Mouse (Mus musculus): ENCODE results near the gene Fam131c. TPM values are rescaled to one million over a fixed set of nuclear protein-coding genes. Genes with fewer than 3 reads are reported as not detected.
A peak's percentile ranks its signal among the peaks of the same experiment; 100 is the strongest.

Fam131c gene
- polyA plus RNA-seq, 1 experiment from 2014 or later, result 0.35 TPM

DNA sequence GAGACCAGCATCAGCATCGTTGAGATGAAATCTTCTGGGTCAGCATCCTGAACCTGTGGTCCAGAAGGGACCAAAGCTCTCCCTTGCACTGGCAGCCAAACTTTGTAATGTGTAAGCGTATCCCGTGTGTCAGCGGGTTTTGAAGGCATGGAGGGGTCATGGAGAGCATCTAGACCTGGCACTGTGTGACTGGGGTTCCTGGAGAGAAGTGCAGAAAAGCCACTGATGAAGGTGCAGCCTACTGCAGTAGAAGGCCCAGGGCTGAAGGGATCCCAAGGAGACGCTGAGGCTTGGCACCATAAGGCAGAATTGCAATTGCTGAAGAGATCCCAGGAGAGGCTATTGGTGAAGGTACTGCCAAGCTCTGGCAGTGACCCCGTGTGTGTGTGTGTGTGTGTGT, 61.4 kb downstream of the Fam131c start:
- 89% methylated on average over 6 of the region's 6 CpGs for WGBS
- no peak overlapping the region for H3K4me2 ChIP-seq (ENCODE audit: low read depth, low read length, severe bottlenecking)
- DNase-seq (ENCODE audit: low spot score), result no peak
- no peak for ATAC-seq (replicated peaks; ENCODE audit: low FRiP score)
- peaks cover 6% of the 10 kb centered on the region; the same call in 1 of the 2 replicates for H3K4me1 ChIP-seq (replicated peaks; ENCODE audit: control insufficient read depth, insufficient read depth, low read length)
- no peaks in the 10 kb centered on the region for H3K36me3 ChIP-seq (ENCODE audit: control insufficient read depth, insufficient read depth, low read length)
- H3K4me3 ChIP-seq (ENCODE audit: low read depth, low read length), result no peak overlapping the region
- no peak overlapping the region for H3K9ac ChIP-seq (ENCODE audit: low read length)
- H3K27ac ChIP-seq (ENCODE audit: low read depth, low read length), result no peak overlapping the region
- no peaks in the 10 kb centered on the region for H3K9me3 ChIP-seq (ENCODE audit: control insufficient read depth, low read length)
- peaks cover 2% of the 10 kb centered on the region; the same call in 1 of the 2 replicates for H3K27me3 ChIP-seq (ENCODE audit: control insufficient read depth, insufficient read depth, low read length)

DNA sequence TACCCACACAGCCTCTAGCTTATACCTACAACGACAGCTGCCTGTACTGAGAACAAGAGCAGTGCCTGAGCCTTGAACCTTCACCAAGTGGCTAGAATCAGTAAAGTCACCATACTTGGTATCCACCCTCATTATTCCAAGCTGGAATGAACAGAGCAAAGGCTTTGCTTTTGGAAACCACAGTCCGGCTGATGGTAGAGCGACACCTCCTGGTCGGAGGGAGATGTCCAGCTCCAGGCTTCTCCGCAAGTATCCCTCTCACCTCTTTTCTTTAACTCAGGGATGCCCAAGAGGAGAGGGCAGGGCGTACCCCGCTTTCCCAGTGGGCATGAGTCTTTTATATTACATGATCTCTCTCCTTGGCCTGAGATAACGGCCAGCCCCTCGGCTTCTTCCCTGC, 61.8 kb downstream of the Fam131c start:
- Histone ChIP-seq H3K4me2 (ENCODE audit: low read depth, low read length, severe bottlenecking) (no peak overlapping the region), H3K9me3 (ENCODE audit: control insufficient read depth, low read length) (no peaks in the 10 kb centered on the region), H3K9ac (ENCODE audit: low read length) (no peak overlapping the region), H3K4me3 (ENCODE audit: low read depth, low read length) (no peak overlapping the region), H3K27ac (ENCODE audit: low read depth, low read length) (no peak overlapping the region), H3K36me3 (ENCODE audit: control insufficient read depth, insufficient read depth, low read length) (no peaks in the 10 kb centered on the region), H3K4me1 (replicated peaks; ENCODE audit: control insufficient read depth, insufficient read depth, low read length) (peaks cover 6% of the 10 kb centered on the region; the same call in 1 of the 2 replicates), H3K27me3 (ENCODE audit: control insufficient read depth, insufficient read depth, low read length) (peaks cover 2% of the 10 kb centered on the region; the same call in 1 of the 2 replicates)
- no peak for DNase-seq (ENCODE audit: low spot score)
- ATAC-seq (replicated peaks; ENCODE audit: low FRiP score), result no peak
- WGBS, result 48% methylated on average over 9 of the region's 9 CpGs

DNA sequence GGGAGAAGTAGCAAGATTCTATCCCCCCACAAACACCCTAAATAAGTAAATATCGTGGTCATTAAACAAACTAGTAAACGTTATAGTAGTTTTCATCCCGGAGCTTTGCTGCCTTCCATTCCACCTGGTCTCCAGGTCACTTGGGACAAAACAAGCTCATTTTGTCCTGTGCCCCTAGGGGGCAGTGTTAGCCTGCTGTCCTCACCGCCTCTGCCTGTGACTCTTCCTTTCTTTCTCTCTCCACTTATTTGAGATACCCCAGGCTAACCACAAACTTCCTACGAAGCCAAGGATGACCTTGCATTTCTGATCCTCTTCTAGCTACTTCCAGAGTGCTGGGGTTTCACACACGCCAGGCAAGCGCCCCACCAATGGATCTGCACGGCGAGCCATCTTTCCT, 63.0 kb downstream of the Fam131c start:
- WGBS, result 53% methylated on average over 9 of the region's 9 CpGs
- Histone ChIP-seq H3K27ac (ENCODE audit: low read depth, low read length) (no peak overlapping the region), H3K4me1 (replicated peaks; ENCODE audit: control insufficient read depth, insufficient read depth, low read length) (0 out of 2 replicates have a peak, but pooled peaks cover 2% of the 10 kb centered on the region), H3K36me3 (ENCODE audit: control insufficient read depth, insufficient read depth, low read length) (no peaks in the 10 kb centered on the region), H3K4me2 (ENCODE audit: low read depth, low read length, severe bottlenecking) (no peak overlapping the region), H3K4me3 (ENCODE audit: low read depth, low read length) (no peak overlapping the region), H3K27me3 (ENCODE audit: control insufficient read depth, insufficient read depth, low read length) (no peaks in the 10 kb centered on the region; the same call in 1 of the 2 replicates), H3K9me3 (ENCODE audit: control insufficient read depth, low read length) (no peaks in the 10 kb centered on the region), H3K9ac (ENCODE audit: low read length) (no peak overlapping the region)
- ATAC-seq (replicated peaks; ENCODE audit: low FRiP score) (no peak), DNase-seq (ENCODE audit: low spot score) (peak; percentile 78)

DNA sequence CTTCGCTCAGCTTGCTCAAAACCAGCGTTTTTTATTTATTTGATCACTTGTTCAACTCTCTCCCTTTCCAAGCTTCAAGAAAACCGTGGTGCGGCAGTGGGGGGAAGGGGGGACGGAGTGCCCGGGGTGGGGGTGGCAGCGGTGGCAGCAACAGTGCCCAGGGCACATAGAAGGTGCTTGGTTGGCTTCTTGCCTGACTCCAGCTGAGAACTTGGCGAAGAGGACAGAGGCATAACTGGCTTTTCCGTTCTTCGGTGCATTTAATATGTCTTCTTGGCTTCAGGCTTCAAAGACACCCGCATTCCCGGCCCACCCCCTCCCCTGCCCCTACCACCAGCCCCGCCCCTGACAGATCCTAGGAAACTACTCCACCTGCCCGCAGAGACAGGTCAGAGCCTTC, 64.6 kb downstream of the Fam131c start:
- Histone ChIP-seq H3K4me3 (ENCODE audit: low read depth, low read length) (no peak overlapping the region), H3K36me3 (ENCODE audit: control insufficient read depth, insufficient read depth, low read length) (no peaks in the 10 kb centered on the region), H3K27ac (ENCODE audit: low read depth, low read length) (no peak overlapping the region), H3K9ac (ENCODE audit: low read length) (no peak overlapping the region), H3K4me1 (replicated peaks; ENCODE audit: control insufficient read depth, insufficient read depth, low read length) (no peaks in the 10 kb centered on the region), H3K4me2 (ENCODE audit: low read depth, low read length, severe bottlenecking) (no peak overlapping the region), H3K27me3 (ENCODE audit: control insufficient read depth, insufficient read depth, low read length) (no peaks in the 10 kb centered on the region), H3K9me3 (ENCODE audit: control insufficient read depth, low read length) (no peaks in the 10 kb centered on the region)
- no peak for DNase-seq (ENCODE audit: low spot score)
- no peak for ATAC-seq (replicated peaks; ENCODE audit: low FRiP score)
- WGBS, result 79% methylated on average over 14 of the region's 14 CpGs

DNA sequence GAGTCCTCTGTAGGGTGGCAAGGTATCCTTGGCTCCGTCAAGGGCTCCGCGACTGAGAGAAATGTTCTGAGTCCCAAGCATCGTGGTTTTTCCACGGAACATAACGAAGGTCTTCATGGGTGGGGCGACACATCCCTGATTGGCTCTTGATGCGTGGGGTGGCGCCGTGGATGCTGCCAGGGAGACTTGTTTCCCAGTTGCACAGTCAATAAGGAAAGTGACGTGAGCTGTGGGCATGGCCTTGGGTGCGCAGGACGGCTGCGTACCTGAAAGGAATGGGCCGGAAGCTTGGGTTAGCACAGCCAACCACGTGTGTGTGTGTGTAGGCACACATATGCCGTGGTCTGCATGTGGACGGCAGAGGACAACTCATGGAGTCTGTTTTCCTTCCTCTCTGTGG, 65.2 kb downstream of the Fam131c start:
- ATAC-seq (replicated peaks; ENCODE audit: low FRiP score), result no peak

More for the DNA sequence above, 65.2 kb downstream of the Fam131c start:
- H3K4me2 ChIP-seq (ENCODE audit: low read depth, low read length, severe bottlenecking), result no peak overlapping the region
- no peak for DNase-seq (ENCODE audit: low spot score)
- H3K4me3 ChIP-seq (ENCODE audit: low read depth, low read length), result no peak overlapping the region
- H3K9me3 ChIP-seq (ENCODE audit: control insufficient read depth, low read length), result no peaks in the 10 kb centered on the region
- no peak overlapping the region for H3K27ac ChIP-seq (ENCODE audit: low read depth, low read length)
- no peaks in the 10 kb centered on the region for H3K36me3 ChIP-seq (ENCODE audit: control insufficient read depth, insufficient read depth, low read length)
- WGBS, result 84% methylated on average over 18 of the region's 18 CpGs
- H3K27me3 ChIP-seq (ENCODE audit: control insufficient read depth, insufficient read depth, low read length), result no peaks in the 10 kb centered on the region
- no peak overlapping the region for H3K9ac ChIP-seq (ENCODE audit: low read length)
- H3K4me1 ChIP-seq (replicated peaks; ENCODE audit: control insufficient read depth, insufficient read depth, low read length), result no peaks in the 10 kb centered on the region

Small RNA genes within 50 kb of the gene (microRNA-seq; reads per million reads assigned to microRNA genes)
- gene Gm25690 (ENCODE audit: insufficient number of aligned reads), result not detected

Other genes starting within 250 kb of the Fam131c start
- gene Szrd1, start 228.4 kb upstream of the Fam131c start, polyA plus RNA-seq (2014; fragmentation: Nextera tagmentation; extraction: Ambion mirVana), result 22.9 and 26.1 TPM in 2 replicates
- gene Fbxo42, start 220.3 kb upstream of the Fam131c start, polyA plus RNA-seq (2014; fragmentation: Nextera tagmentation; extraction: Ambion mirVana), result 30.8 and 31.6 TPM in 2 replicates
- 5.8 and 7.8 TPM in 2 replicates for gene Rsg1, start 154.3 kb upstream of the Fam131c start, polyA plus RNA-seq (2014; fragmentation: Nextera tagmentation; extraction: Ambion mirVana)
- gene Arhgef19, start 128.7 kb upstream of the Fam131c start, polyA plus RNA-seq (2014; fragmentation: Nextera tagmentation; extraction: Ambion mirVana), result 1.5 and 1.6 TPM in 2 replicates
- 1.3 and 2.3 TPM in 2 replicates for gene Epha2, start 67.0 kb upstream of the Fam131c start, polyA plus RNA-seq (2014; fragmentation: Nextera tagmentation; extraction: Ambion mirVana)
- 0.17 TPM in 1 of 2 replicates, not detected in the other for gene Clcnka, start 30.5 kb downstream of the Fam131c start, polyA plus RNA-seq (2014; fragmentation: Nextera tagmentation; extraction: Ambion mirVana)
- not detected in 2 replicates for gene Clcnkb, start 47.8 kb downstream of the Fam131c start, polyA plus RNA-seq (2014; fragmentation: Nextera tagmentation; extraction: Ambion mirVana)
- gene Hspb7, start 52.6 kb downstream of the Fam131c start, polyA plus RNA-seq (2014; fragmentation: Nextera tagmentation; extraction: Ambion mirVana), result not detected in 2 replicates
- gene Srarp, start 67.9 kb downstream of the Fam131c start, polyA plus RNA-seq (2014; fragmentation: Nextera tagmentation; extraction: Ambion mirVana), result not detected in 2 replicates
- 50.8 and 55.7 TPM in 2 replicates for gene Zbtb17, start 76.4 kb downstream of the Fam131c start, polyA plus RNA-seq (2014; fragmentation: Nextera tagmentation; extraction: Ambion mirVana)
- gene Spen, start 170.4 kb downstream of the Fam131c start, polyA plus RNA-seq (2014; fragmentation: Nextera tagmentation; extraction: Ambion mirVana), result 17.1 and 19.2 TPM in 2 replicates
- 21.4 and 24.8 TPM in 2 replicates for gene Fblim1, start 237.9 kb downstream of the Fam131c start, polyA plus RNA-seq (2014; fragmentation: Nextera tagmentation; extraction: Ambion mirVana)